Comparison of ENCODE assay signal across 24 mouse cellular contexts in genomic region chr14:121373901-121374300, GRCm38 (mm10). TPM values are rescaled to one million over a fixed set of nuclear protein-coding genes. Genes with fewer than 3 reads are reported as not detected.
DNase-seq lines count a peak whose midpoint lies in the region; TF ChIP-seq lines count a peak whose summit lies in the region.
"Had no signal": no experiment of that assay in that cellular context is flagged by ENCODE, and none has a peak within 500 bp of the region (broad histone marks: within the 10 kb centered on the region; RNA-seq: fewer than 3 reads in every experiment).

No protein-coding gene starts in this region.

- H3K4me3 ChIP-seq in gastrocnemius, adult 2 months = no peak overlapping the region
- H3K4me3 ChIP-seq: embryonic facial prominence, embryonic 10.5 days; forebrain, embryonic 10.5 days; heart, embryonic 13.5 days; hindbrain, embryonic 12.5 days; left cerebral cortex, adult 2 months; midbrain, embryonic 10.5 days; neural tube, embryonic 15.5 days had no signal

- no peak overlapping the region for H3K27ac ChIP-seq in gastrocnemius, adult 2 months
- H3K27ac ChIP-seq: embryonic facial prominence, embryonic 10.5 days; forebrain, embryonic 10.5 days; hindbrain, embryonic 12.5 days; left cerebral cortex, adult 2 months; midbrain, embryonic 10.5 days; neural tube, embryonic 15.5 days; stomach, postnatal 0 days had no signal

- peak; percentile 39 for DNase-seq in adrenal gland, postnatal 10 days
- DNase-seq in adrenal gland, adult 18-20 months (ENCODE audit: low spot score in 2 of 2) = no peak
- peak; percentile 44 for DNase-seq in gastrocnemius, adult 2 months
- DNase-seq in gastrocnemius, postnatal 25 days = no peak
- peak; percentile 55 for DNase-seq in lung, postnatal 36 days
- DNase-seq in lung, postnatal 25 days (ENCODE audit: low spot score) = no peak
- no peak for DNase-seq in spleen, postnatal 4 days (ENCODE audit: low spot score in 2 of 2)
- DNase-seq: adrenal gland, postnatal 14 days; cerebellum, adult 11 months; gastrocnemius, postnatal 14 days; heart, adult 18-20 months; kidney, adult 11 months; lung, embryonic 14.5 days; right cerebral cortex, adult 18-20 months; thymus, adult 2 months; thymus, postnatal 4 days had no signal

- no peak for TF ChIP-seq CTCF in gastrocnemius, adult 2 months (IDR thresholded peaks at IDR 0.05)

- intact Hi-C loops in gastrocnemius, adult 2 months (cut with DNase I) = loop anchor here (10.0 kb wide), 1 partner anchor 49 kb away; no protein-coding TSS in a partner anchor

RNA-seq across cellular contexts. Expression of gene Stk24, which starts 5.9 kb away (rescaled TPM):
- total RNA-seq in adrenal gland, postnatal 10 days (2021) = 10 to 100 TPM; 82.8 to 91.1 TPM
- 100 to 1,000 TPM in 1 of 2 experiments, 10 to 100 TPM in 1; 82.2 to 121 TPM for total RNA-seq in adrenal gland, adult 18-20 months (2021)
- 10 to 100 TPM; 29.7 to 40.0 TPM for total RNA-seq in gastrocnemius, adult 2 months (2021)
- 10 to 100 TPM; 25.5 to 28.1 TPM for total RNA-seq in gastrocnemius, postnatal 25 days (2021)

Comparison
In these comparisons a context has a peak if more than half of its experiments do, and no peak if none do; other contexts are left out.
1. DNase-seq: peak in adrenal gland, postnatal 10 days (single experiment), gastrocnemius, adult 2 months (single experiment) and lung, postnatal 36 days (single experiment); none in adrenal gland, adult 18-20 months (0 of 2), gastrocnemius, postnatal 25 days (single experiment), lung, postnatal 25 days (single experiment) and spleen, postnatal 4 days (0 of 2).